Mouse (Mus musculus) stomach, postnatal 0 days (tissue): ENCODE data around the gene Mecom. TPM values are rescaled to one million over a fixed set of nuclear protein-coding genes. Genes with fewer than 3 reads are reported as not detected.

ENCODE experiments used
- ATAC-seq: fragments of 200-750 bp; cut with Nextera tagmentation; 2 replicates; pipeline ENCODE4 v1.8.0; 2017; ENCODE audit not compliant: low FRiP score, low TSS enrichment
- DNase-seq: peaks from one replicate; pipeline ENCODE4 v3.0.0-alpha.2; 2016; ENCODE audit warnings: low spot score
- H3K27ac ChIP-seq: fragments of 300-500 bp; sonication (generic); replicated peaks from 2 replicates; pipeline ENCODE4 v1.5.1; 2014; ENCODE audit warnings: mild to moderate bottlenecking, control low read depth
- H3K27me3 ChIP-seq: fragments of 300-500 bp; sonication (generic); 2 replicates; pipeline ENCODE4 v1.6.1; 2014; ENCODE audit warnings: low read length; ENCODE audit not compliant: control insufficient read depth, insufficient read depth
- H3K36me3 ChIP-seq: fragments of 300-500 bp; sonication (generic); 2 replicates; pipeline ENCODE4 v1.6.1; 2014; ENCODE audit warnings: low read length, mixed read lengths; ENCODE audit not compliant: control insufficient read depth, insufficient read depth
- H3K4me1 ChIP-seq: fragments of 300-500 bp; sonication (generic); replicated peaks from 2 replicates; pipeline ENCODE4 v1.6.1; 2014; ENCODE audit warnings: antibody characterized with exemption; ENCODE audit not compliant: control insufficient read depth, insufficient read depth
- H3K4me2 ChIP-seq: fragments of 300-500 bp; sonication (generic); replicated peaks from 2 replicates; pipeline ENCODE4 v1.6.1; 2014; ENCODE audit warnings: low read depth, mild to moderate bottlenecking, control low read depth, moderate library complexity
- H3K4me3 ChIP-seq: fragments of 300-500 bp; sonication (generic); 2 replicates; pipeline ENCODE4 v1.5.1; 2014; ENCODE audit warnings: low read depth, low read length, control low read depth
- H3K9ac ChIP-seq: fragments of 300-500 bp; sonication (generic); 2 replicates; pipeline ENCODE4 v1.6.1; 2014; ENCODE audit warnings: mild to moderate bottlenecking, low read length, control low read depth, mixed read lengths
- H3K9me3 ChIP-seq: fragments of 300-500 bp; sonication (generic); 2 replicates; pipeline ENCODE4 v1.6.1; 2016; ENCODE audit warnings: low read length; ENCODE audit not compliant: control insufficient read depth
- CTCF ChIP-seq: IDR thresholded peaks from 2 replicates; pipeline ENCODE4 v1.5.1; 2016; ENCODE audit warnings: antibody characterized with exemption, low read depth, mild to moderate bottlenecking, moderate library complexity
- EP300 ChIP-seq: optimal IDR thresholded peaks from 2 replicates; pipeline ENCODE3; 2016; ENCODE audit warnings: antibody characterized with exemption
- WGBS: fragments of 180-500 bp; shearing (Covaris S2); extraction: QIAGEN DNeasy Blood & Tissue Kit; methylation state at CpG from one replicate; pipeline ENCODE4 v1.1.7; 2014; 5-methylcytosine and 5-hydroxymethylcytosine counted together
- polyA plus RNA-seq: library from polyadenylated mRNA; unstranded; fragments of >200 nt; fragmentation: Nextera tagmentation; extraction: Ambion mirVana; gene quantifications from 2 replicates; pipeline ENCODE4 v1.2.1, GENCODE M21; 2015

Mecom gene
- polyA plus RNA-seq, 1 experiment from 2014 or later = 25.7 TPM

DNA sequence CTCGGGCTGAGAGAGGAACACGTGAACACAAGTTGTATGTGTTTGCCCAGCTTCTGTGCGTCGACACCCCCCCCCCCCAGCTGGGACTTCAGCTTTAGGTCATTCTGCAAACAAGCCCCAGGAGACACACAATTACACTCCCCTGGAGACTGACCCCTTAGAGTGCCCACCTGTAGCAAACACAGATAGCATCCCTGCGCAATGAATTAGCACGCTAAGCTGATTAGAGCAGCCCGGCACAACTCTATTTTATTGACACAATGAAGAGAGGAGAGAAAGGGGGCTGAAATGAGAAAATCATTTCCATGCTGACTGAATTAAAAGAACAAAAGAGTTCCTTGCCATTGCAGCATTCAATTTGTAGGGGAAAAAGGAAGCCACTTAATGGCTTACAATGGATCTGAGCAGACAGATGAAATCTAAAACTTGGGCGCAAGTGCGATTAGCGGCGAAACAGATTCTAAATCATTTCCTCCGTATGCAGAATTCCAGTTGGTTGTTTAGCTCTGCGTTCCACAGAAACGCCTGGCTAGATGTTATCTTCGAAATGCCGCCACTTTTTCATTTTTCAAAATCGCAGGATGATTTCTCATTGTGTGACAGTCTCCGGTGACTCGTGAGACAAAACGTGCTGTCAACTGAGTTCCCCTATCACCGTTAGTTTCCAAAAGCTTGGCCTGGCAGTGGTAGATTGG lies 328.5 kb downstream of the Mecom start:
- no peaks in the 10 kb centered on the region for H3K4me1 ChIP-seq
- ATAC-seq (peak; percentile 56; the same call in 1 of the 2 replicates), DNase-seq (peak; percentile 71)
- TF ChIP-seq CTCF (no peak), EP300 (no peak)
- H3K4me3 ChIP-seq = peak overlapping the region; percentile 10; the same call in 1 of the 2 replicates
- H3K36me3 ChIP-seq = no peaks in the 10 kb centered on the region
- peak overlapping the region; percentile 42 for H3K4me2 ChIP-seq
- peak overlapping the region; percentile 30; the same call in 1 of the 2 replicates for H3K27ac ChIP-seq
- H3K9ac ChIP-seq = no peak overlapping the region
- H3K9me3 ChIP-seq = no peaks in the 10 kb centered on the region
- 20% methylated on average over 21 of the region's 21 CpGs for WGBS
- H3K27me3 ChIP-seq = peaks cover 3% of the 10 kb centered on the region; the same call in 1 of the 2 replicates

- TF ChIP-seq CTCF = no peak
- no peak overlapping the region for H3K4me3 ChIP-seq
- H3K4me2 ChIP-seq = no peak overlapping the region
- no peaks in the 10 kb centered on the region for H3K36me3 ChIP-seq
- H3K27ac ChIP-seq = no peak overlapping the region
- H3K9me3 ChIP-seq = no peaks in the 10 kb centered on the region
- DNase-seq (no peak), ATAC-seq (no peak)
- H3K4me1 ChIP-seq = no peaks in the 10 kb centered on the region
- H3K27me3 ChIP-seq = no peaks in the 10 kb centered on the region
- no peak overlapping the region for H3K9ac ChIP-seq
- WGBS = 75% methylated on average over 4 of the region's 4 CpGs
These were observed 333.2 kb downstream of the Mecom start for GRCm38 (mm10) chr3:30214607-30215006.

- Histone ChIP-seq H3K27me3 (no peaks in the 10 kb centered on the region), H3K27ac (peak overlapping the region; percentile 40; the same call in 1 of the 2 replicates), H3K4me2 (no peak overlapping the region), H3K9me3 (no peaks in the 10 kb centered on the region), H3K36me3 (no peaks in the 10 kb centered on the region), H3K9ac (no peak overlapping the region), H3K4me1 (no peaks in the 10 kb centered on the region), H3K4me3 (no peak overlapping the region)
- peak; percentile 71; the same call in 1 of the 2 replicates for ATAC-seq
- WGBS = 39% methylated on average over 7 of the region's 7 CpGs
- DNase-seq = no peak
- TF ChIP-seq EP300 (no peak), CTCF (no peak)
These were observed 334.2 kb downstream of the Mecom start for GRCm38 (mm10) chr3:30213540-30214170.

- H3K4me2 ChIP-seq = no peak overlapping the region
These were observed 335.0 kb downstream of the Mecom start for GRCm38 (mm10) chr3:30212802-30213201.

GRCm38 (mm10) chr3:30209131-30209530 lies 338.7 kb downstream of the Mecom start:
- DNase-seq = no peak
- no peak overlapping the region for H3K9ac ChIP-seq
- TF ChIP-seq CTCF = peak; percentile 25; the same call in 1 of the 2 replicates
- TF ChIP-seq EP300 = no peak
- no peak for ATAC-seq
- no peak overlapping the region for H3K27ac ChIP-seq
- H3K9me3 ChIP-seq = no peaks in the 10 kb centered on the region
- H3K27me3 ChIP-seq = no peaks in the 10 kb centered on the region
- no peaks in the 10 kb centered on the region for H3K4me1 ChIP-seq
- no peak overlapping the region for H3K4me3 ChIP-seq
- H3K4me2 ChIP-seq = no peak overlapping the region
- H3K36me3 ChIP-seq = no peaks in the 10 kb centered on the region

More at GRCm38 (mm10) chr3:30212802-30213201, 335.0 kb downstream of the Mecom start:
- ATAC-seq (no peak), DNase-seq (no peak)
- H3K4me3 ChIP-seq = no peak overlapping the region
- H3K36me3 ChIP-seq = no peaks in the 10 kb centered on the region
- 40% methylated on average over 3 of the region's 3 CpGs for whole genome bisulfite sequencing
- H3K4me1 ChIP-seq = no peaks in the 10 kb centered on the region
- no peak overlapping the region for H3K9ac ChIP-seq
- no peak overlapping the region for H3K27ac ChIP-seq
- no peaks in the 10 kb centered on the region for H3K27me3 ChIP-seq
- no peak for TF ChIP-seq EP300
- TF ChIP-seq CTCF = no peak
- H3K9me3 ChIP-seq = no peaks in the 10 kb centered on the region

DNA sequence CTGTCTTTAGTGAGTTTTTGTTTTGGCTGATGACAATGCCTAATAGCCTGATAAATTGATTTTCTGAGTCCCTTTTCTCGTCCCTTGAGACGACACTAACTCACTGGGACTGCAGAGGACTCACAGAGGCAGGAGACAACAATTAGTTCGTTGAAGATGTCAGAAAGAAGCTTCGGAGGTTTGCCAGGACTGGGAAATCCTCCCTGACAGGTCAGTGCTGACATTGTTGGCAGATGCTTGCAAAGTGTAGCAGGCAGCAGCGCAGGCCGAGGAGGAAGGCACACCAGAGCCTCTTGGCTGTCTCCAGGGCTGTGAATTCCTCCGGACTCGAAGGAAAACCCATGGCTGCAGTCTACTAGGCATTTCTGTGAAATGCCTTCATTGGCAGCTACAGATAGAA lies 339.9 kb downstream of the Mecom start:
- Histone ChIP-seq H3K9me3 (no peaks in the 10 kb centered on the region), H3K4me2 (no peak overlapping the region), H3K36me3 (no peaks in the 10 kb centered on the region), H3K27me3 (no peaks in the 10 kb centered on the region), H3K4me3 (no peak overlapping the region), H3K4me1 (no peaks in the 10 kb centered on the region), H3K9ac (no peak overlapping the region), H3K27ac (no peak overlapping the region)
- DNase-seq (no peak), ATAC-seq (no peak)
- TF ChIP-seq CTCF (no peak), EP300 (no peak)
- WGBS = 51% methylated on average over 8 of the region's 8 CpGs
